Mouse (Mus musculus): ENCODE data around the gene Kdm7a.
A peak's percentile ranks its signal among the peaks of the same experiment; 100 is the strongest.

The Kdm7a gene

DNA sequence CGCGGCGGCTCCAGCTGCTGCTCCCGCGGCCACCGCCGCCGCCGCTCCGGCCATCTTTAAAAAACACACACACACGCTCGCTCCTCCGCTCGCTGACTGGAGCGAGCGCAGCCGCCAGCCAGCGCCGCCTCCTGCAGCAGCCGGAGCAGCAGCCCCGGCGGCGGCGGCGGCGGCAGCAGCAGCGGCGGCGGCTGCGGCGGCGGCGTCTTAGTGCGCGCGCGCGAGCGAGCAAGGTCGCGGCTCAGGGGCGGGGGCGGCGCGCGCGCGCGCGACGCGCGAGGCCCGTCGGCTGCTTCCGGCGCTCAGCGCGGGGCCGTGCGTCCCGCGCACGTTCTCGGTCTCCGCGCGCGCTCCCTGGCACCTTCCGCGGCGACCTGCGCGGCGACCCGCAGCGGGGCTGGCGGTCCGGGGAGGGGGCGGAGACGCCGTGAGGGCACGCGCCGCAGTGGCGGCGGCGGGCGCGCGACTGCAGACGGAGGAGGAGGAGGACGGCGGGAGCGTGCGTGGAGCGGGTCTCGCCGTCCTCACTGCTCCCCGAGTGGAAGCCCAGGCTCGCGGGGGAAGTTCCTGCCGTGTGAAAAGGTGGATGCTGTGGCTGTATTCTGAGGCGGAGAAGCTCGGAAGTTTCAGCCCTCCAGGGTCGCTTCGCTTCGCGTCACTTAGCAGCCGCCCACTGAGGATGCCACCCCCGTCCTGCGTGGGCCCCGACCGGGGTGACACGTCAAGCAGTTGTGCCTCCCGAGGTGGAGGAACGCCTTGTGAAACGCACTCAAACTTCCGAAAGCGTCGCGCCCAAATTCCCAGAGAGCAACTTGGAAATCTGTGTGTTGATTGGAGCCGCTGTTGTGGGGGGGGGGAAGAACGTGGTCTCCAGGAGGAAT lies at the start of gene Kdm7a:
Gene Kdm7a, minus strand, starts transcription at position 209 of the 881 bp plus-strand sequence.
- DNase-seq (ENCODE audit: low spot score) = peak; percentile 92

DNA sequence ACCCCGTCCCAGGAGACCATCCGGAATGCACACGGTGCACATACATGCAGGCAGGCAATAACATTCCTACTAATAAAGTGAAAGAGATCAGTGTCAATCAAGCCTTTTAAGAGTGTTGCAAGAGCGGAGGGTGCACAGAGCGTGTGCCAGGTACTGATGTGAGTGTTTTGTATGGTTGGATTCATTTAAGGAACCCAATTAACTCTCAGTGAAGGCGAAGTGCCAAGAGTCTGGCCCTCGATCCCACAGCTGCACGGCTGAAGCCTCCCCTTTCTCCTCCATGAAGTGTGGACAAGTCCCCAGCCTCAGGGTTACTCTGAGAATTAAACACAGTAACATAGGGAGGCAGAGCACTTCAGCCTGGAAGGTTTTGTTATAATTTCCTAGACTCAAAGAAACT lies 48.7 kb upstream of the Kdm7a start:
- no peak for DNase-seq (ENCODE audit: low spot score)

DNA sequence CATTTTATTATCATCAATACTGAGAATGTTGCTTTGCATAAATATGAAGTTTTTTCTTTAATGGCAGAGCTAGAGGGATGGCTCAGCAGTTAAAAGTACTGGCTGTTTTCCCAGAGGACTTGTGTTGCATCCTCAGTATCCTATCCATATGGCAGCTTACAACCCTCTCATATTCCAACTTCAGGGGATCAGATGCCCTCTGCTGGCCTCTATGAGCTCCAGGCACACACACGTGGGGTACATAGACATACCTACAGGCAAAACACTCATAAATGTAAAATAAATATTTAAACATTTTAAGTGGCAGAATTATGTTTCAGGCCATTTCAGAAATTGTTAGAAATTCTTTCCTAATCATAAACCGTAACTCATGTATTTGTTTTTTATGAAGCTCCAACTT lies 43.5 kb upstream of the Kdm7a start:
- no peak for DNase-seq (ENCODE audit: low spot score)

DNA sequence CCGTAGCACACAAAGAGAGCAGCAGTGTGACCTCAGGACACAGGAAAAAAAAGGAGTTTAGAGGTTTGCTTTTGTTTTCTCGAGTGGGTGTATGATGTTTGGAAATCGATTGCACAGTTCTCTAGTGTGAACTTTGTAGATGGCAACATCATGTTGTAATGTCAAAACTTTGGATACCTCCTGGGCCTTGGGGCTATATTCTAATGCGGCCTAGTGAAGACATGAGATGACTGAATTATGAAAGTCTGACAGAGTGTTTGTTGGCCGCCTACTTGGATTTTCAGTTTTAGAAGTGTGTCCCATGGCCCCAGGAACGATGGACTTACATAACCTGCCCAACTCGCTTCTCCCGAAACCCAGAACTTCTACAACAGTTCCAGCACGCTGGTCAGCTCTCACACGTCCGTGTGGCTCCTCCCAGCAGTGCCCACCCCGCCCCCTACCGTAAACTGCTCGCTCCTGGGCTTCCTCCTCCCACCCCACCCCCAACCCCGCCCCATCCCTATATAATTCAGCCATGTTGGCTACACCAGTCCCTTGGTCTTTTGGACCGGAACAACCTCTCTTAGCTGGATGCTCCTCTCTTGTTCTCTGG lies 42.7 kb upstream of the Kdm7a start:
- no peak for DNase-seq (ENCODE audit: low spot score)

DNA sequence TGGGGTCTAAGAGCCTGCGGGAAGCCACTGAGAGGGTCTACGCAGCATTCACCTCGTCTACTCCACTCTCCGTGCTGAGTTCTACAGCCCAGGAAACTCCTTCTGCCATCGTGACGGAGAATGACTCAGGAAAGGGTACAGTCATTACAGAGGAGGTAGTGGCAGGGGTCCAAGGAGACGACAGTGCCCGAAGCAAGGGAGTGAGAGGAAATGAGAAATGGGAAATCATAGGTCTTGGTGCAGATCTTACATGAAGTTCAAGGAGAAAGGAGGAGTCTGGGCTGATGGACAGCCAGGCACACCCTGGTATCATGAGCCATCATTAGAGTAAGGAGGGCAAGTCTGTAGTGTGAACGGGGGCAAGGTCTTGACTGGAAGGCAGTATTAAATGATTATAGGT lies 37.5 kb upstream of the Kdm7a start:
- DNase-seq (ENCODE audit: low spot score) = no peak

DNA sequence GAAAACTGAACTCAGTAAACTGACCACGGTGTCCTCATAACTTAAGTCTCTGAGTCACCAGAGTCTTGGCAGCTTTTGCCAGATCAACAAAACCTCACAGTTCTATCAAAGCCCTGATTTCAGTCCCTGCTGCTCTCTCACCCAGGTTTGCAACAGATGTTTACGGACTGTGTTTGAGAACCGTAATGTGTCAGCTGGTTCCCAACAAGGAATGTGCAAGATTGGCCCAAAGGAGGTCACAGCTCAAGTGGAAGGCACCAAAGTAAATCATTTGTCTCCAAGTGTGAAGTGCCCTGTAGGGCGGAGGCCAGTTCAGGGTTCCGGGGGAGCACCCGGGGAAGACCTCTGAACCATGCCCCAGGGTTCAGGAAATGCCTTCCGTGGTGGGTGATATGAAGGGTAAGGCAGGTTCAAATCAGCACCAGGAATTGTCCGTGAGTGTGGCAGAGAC lies 36.9 kb upstream of the Kdm7a start:
- no peak for DNase-seq (ENCODE audit: low spot score)

DNA sequence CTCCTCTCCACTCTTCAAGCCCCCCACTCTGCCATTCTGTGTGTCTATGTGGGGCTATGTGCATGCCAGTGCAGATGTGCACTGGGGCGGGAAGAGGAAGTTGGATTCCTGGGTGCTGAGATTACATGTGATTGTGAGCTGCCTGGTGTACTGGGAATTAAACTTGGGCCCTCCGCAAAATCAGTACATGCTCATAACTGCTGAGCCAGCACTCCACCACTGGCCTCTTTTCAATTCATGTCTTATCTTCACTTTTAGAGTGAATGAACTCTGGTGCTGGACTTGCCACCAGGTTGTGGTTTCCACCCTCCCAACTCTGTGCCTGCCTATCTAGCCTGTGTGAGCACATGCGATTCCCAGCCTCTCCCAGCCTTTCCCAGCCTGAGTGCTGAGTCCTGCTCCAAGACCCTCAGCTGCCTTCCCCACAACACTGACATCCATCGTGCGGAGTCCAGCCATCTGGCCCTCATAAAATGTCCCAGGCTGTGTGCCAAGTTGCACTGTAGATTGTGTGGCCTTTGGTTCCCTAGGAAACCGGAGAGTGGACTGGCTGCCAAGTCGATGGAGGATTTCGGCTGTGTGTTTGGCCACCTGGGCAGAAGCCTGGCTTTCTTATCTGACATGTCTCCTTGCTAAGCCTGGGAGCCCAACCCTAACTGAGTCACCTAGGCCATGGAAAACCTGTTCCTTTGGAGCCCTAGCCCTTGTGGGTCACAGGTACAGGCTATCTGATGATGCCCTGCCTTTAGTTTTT lies 36.3 kb upstream of the Kdm7a start:
- DNase-seq (ENCODE audit: low spot score) = peak; percentile 76

DNA sequence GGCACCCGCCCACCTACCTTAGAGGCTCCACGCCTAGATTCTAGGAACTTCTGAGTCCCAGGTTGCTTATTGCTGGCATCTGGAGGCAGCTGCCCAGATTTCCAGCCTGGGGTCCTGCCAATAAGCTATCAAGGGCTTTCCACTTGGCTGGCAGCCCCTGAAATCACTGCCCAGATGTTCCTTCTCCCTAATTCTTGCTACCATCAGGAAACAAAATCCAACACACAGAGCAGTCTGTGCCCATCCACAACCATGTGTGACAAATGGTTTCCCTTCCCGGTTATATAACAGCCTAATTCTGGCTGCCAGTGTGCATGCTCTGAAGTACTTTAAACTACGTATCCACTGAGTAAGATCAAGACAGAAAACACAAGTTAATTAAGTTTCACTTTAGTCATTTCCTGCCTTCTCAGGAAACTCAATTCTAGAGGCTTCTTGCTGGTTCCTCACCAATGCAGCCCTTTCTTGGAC lies 34.9 kb upstream of the Kdm7a start:
- DNase-seq (ENCODE audit: low spot score) = peak; percentile 36

DNA sequence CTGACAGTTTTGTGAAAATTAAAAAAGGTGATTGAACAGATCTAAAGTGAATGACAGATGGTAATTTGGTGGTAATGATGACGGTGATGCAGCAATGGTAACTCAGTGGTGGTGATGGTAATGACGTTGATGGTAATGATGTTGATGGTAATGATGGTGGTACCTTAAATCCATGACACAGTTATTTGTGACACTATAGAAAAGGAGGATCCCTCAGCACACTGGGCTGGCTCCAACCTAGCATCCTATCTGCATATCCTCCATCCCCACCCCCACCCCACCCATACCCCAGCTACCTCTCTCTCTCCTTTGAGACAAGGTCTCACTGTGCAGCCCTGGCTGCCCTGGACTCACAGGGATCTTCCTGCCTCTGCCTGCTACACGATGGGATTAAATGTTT lies 34.4 kb upstream of the Kdm7a start:
- no peak for DNase-seq (ENCODE audit: low spot score)

DNA sequence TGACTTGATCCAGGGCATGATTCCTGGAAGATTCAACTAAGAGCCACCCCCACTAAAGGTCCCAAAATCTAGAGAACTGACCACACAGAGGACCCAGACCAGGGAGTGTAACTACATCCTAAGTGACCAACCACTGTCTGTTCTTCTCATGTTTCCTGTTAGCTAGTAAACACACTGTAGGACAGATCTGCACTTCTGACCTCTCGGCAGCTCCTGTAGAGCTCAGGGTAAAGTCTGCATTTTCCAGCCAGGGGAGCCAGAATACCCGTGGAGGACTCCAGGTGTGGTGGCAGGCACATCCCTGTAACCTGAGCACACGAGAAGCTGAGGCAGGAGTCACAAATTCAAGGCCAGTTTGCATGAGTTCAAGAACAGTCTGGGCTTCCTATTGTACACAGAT lies 31.3 kb upstream of the Kdm7a start:
- DNase-seq (ENCODE audit: low spot score) = no peak

DNA sequence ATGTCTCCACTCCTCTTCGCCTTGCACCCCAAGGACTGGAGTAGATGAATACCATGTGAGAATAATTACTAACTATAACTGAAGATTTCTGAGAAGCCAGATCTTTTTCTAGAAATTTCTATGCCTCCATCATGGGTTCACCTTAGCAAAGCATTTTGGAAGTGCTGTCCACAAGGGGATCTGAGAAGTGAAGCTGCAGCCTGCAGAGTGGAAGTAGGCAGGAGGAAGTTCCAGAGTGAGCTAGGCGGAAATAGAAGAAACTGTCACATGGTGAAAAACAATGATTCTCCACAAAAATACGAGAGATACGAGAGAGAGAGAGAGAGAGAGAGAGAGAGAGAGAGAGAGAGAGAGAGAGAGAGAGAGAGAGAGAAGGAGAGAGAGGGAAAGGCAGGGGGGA lies 26.0 kb upstream of the Kdm7a start:
- no peak for DNase-seq (ENCODE audit: low spot score)

DNA sequence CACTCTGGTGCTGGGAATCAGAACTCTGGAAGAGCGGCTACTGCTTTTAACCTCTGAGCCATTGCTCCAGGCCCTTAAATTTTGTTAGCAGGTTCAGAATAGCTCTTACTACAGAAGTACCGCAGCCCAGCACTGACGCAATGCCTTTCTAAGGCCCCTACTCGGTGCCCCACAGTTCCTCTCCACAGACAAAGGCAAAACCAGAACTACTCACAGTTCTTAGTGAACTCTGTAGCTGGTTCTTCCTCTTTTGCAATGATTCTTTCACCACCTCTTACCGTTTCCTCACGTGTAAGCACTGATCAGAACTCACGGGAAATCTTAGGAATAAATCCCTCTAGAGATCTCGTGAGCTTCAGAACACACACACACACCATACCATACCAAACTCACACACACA lies 24.1 kb upstream of the Kdm7a start:
- DNase-seq (ENCODE audit: low spot score) = no peak

DNA sequence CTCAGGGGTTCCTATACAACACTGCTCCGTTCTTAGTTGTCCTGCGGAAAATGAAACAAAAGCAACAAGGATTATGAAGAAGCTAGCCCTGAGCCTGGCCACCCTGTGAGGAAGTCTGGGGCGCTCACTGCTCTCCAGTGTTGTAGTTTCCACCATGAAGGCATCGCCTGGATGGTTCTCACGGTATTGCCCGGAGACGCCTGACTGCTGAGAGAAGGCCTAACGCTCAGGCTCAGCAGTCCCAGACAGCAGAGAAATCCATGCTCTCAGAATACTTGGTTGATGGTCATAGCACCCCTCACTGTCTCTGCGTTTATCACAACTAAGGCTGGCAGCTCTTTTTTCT lies 20.0 kb upstream of the Kdm7a start:
- DNase-seq (ENCODE audit: low spot score) = no peak

DNA sequence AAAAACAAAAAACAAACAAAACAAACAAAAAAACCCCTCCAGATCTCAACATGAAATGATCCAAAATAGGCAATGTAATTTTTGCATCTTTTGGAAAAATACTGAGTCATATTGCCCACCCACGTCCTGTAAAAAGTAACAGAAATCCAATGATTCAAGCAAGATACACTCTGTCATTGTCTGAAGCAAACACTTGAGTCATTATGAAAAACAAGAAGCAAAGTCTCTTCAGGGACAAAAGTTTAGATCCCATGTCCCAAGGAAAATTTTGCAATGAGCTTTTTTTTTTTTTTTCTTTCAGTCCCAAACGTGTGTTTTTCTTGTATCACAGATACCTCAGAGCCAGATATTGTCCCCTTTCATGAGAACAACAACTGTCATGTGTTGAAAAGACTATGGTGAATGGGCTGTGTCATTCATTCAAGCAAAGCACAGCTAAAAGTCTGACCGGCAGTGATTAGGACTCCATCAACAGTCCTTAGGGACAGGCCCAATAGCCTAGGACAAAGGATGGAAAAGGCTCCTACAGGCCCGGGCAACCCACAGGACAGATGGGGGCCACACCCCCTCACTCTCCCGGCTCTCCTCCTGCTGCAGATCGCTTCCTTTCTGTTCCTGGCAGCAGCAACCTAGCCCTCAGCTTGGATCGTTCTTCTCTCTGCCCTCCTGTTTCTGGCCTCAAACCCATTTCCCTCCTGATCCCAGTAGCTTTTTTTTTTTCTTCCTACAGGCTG lies 19.5 kb upstream of the Kdm7a start:
- DNase-seq (ENCODE audit: low spot score) = no peak

DNA sequence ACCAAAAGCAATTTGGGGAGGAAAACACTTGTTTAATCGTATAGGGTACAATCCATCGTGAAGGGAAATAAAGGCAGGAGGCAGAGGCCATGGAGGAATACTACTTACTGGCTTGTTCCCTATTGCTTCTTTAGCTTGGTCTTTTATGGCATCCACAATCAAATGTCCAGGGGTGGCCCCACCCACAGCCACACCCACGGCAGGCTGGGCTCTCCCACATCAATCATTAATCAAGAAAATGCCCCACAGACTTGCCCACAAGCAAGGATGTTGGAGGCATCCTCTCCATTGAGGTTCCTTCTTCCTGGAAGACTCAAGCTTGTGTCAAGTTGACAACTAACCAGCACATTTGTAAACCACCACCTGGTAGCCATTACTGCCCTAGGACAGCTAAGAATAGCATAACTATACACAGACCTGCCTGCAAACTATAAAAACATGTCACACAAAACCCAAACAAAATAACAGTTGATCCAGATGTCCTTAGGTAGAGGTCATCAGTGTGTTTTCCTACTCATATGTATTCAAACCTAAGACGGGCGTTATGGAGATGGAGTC lies 16.8 kb upstream of the Kdm7a start:
- no peak for DNase-seq (ENCODE audit: low spot score)

DNA sequence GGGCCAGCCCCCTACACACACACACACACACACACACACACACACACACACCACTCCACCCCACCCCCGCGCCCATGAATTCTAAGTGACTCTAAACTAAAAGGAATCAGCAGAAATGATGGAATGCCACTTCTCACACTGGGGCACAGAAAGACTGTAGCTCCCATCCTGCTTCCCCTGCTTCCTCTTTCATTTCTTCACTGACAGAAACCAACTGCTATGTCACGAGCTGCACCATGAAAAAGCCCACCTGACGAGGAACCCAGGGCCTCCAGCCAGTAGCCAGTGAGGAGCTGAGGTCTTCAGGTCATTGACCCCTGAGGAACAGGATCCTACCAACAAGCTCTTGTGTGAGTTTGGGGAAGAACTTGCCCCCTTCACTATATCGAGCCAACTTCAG lies 15.9 kb upstream of the Kdm7a start:
- DNase-seq (ENCODE audit: low spot score) = no peak

DNA sequence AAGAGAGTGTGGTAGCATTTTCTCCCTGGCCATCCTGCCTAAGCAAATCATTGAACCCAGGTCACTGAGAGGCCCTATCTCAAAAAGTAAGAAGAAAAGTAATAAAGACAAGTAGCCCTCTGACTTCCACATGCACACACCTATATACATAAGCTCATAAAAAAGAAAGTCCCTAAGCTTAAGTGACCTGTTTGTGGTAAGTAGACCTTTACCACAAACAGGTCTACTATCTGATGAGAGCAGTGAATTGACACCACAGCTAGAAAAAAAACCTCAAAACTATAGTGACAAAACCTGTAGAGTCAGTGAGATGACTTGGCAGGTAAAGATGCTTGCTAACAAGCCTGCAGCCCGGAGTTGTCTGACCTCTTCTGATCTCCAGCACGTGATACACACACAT lies 11.4 kb upstream of the Kdm7a start:
- no peak for DNase-seq (ENCODE audit: low spot score)

DNA sequence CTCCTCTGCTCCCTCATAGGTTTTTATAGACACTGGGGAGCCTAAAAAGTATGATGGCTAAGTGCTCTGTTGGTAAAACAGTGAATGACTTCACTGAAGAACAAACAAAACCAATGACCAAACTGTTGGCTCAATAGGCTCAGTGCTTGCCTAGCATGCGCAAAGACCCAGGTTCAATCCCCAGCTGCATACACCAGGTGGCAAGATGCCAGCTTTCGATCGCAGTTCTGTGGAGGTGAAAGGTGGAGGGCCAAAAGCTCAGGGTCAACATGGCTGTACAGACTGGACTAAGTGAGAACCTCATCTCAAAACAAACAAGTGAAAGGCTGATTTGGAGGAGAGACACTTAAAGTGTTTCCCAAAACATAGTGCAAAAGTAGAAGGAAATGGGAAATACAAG lies 10.5 kb upstream of the Kdm7a start:
- DNase-seq (ENCODE audit: low spot score) = no peak

DNA sequence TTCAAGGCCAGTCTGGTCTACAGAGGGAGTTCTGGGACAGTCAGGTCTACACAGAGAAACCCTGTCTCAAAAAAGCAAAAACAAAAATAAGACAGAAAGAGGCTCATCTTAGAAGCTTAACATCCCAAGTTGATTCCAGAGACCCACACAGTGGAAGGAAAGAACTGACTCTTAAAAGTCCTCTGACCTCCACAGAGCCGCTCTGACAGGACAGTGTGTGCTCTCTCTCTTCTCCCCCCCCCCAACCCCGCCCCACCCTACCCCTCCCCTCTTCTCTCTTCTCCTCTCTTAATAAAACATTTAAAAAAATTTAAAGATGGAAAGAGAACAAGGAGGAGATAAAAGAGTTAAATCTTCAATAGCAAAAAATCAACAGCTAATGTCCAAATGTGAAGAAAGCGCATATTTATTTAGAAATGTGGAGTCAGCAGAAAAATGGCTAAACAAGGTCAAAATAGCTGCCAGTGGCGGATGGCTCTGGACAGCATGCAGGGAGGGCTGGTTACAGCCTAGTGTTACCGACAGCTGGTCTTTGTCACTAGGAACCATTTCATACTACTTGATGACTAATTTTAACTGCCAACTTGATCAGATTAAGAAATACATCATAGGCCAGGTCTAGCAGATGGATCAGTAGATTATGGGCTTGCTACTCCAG lies 8.5 kb upstream of the Kdm7a start:
- DNase-seq (ENCODE audit: low spot score) = no peak

DNA sequence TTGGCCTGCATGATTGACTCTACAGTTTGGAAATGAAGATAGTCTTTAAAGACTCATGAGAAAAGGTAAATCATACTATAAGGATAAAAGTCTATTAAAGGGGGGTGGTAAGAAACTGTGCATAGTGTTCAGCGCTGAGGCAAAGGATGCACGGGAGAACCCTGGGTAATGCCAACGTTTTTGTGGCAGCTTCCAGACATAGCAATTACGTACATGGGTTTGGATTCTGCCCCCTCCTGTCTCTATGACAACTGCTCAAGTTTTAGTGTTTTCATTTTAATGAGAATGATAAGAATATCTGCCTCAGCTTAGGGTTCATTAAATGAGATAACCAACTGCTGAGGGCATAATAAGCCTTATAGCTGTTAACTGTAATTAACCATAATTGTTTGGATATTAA lies 3.1 kb upstream of the Kdm7a start:
- no peak for DNase-seq (ENCODE audit: low spot score)

DNA sequence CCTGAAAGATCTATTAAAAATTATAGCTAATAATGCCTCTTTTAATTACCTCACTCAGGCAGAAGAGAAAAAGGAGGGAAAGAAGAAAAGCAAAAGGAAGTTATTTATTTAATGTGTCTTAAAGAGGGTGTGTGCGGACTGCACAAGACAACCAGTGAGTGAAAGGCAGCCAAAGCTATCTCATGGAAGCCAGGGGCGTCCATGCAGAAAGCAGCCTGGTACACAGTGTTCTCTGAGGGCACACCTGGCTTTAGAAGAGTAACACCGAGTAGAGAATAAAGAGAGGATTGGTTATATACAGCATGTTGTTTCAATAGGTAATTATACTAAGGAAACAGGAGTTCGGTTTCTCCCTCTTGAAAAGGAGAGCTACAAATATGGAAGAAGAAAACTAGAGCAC lies 1.6 kb upstream of the Kdm7a start:
- no peak for DNase-seq (ENCODE audit: low spot score)

All from ovary, postnatal 36 days (tissue).